Mouse (Mus musculus) heart, adult 10 weeks (tissue): ENCODE measurements around the gene Aadat. TPM values are rescaled to one million over a fixed set of nuclear protein-coding genes. Genes with fewer than 3 reads are reported as not detected.

ENCODE experiments used
- polyA plus RNA-seq: library from polyadenylated mRNA; stranded (reverse); fragments of 350-450 nt; fragmentation: Illumina TruSeq; extraction: RNeasy Lipid Tissue Mini Kit (QIAGEN cat#74804); gene quantifications from one replicate; pipeline ENCODE4 v1.2.3, GENCODE M21; 2014; ENCODE audit warnings: low read depth, low replicate concordance

Gene Aadat
- polyA plus RNA-seq, result not detected

DNA sequence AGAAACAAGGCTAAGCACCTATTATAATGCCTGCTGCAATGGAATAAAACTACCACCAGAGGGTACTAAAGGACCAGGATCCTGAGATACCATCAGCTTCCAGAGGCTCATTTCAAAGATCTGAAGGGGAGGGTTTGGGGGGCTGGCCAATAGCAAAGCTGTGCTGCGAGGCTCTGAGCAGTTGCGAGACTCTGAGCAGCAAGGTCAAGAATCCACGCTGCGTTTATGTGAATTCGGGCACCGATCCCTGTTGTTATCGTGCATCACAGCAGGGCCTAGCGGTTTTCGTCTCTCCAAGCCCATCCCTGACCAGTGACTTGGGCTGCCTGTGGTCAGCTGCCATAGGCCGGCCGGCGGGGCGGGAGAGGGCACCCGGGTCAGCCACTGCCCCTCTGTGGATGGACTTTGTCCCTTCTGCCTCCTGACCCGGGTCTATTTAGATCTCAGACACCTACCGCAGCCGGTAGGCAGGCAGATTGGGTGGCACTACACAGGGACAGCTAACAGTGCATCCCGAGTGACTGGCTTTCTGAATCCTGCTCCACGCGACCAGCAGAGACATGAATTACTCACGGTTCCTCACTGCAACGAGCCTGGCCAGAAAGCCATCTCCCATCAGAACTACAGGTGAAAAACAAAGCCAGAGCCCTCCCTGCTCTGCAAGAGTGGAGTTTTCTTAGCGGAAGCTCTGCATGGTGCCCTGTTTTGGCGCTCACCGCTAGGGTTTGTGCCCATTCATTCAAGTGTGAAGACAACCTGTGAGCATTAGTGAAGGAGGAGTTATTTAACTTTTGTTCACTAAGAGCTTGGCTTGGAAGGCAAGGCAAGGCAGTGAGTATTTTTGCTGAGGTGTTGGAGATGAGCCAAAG is at the start of gene Aadat:
Gene Aadat (plus strand): TSS at position 280 of the 869 bp plus-strand sequence.

DNA sequence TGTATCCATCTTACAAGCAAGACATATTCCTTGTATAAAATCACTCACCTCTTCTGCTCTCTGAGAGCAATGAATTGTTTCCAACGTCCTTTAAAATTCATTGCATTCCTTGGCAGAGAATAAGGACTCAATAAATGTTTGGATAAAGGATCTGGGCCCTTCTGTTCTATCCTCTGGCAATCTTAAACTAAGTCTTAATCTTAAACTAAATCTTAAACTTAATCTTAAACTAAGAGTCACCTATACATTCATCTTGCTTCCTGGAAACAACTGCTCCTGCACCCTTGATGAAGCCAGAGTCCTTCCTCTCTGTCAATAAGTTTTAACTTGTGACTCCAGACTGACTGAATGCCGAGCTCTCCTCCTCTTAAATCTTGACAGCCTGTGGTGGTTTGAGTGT is 2.6 kb upstream of the Aadat start, which contains the start of gene Gm10283:
Gene Gm10283 (minus strand): TSS at position 101 of the 400 bp plus-strand sequence.

Other genes starting within 250 kb of the Aadat start
- not detected for gene Gm10283, start 2.7 kb upstream of the Aadat start, polyA plus RNA-seq
- 6.8 TPM for gene Mfap3l, start 126.9 kb downstream of the Aadat start, polyA plus RNA-seq